Mouse (Mus musculus): ENCODE measurements around the gene 1700021F07Rik.

1700021F07Rik gene

DNA sequence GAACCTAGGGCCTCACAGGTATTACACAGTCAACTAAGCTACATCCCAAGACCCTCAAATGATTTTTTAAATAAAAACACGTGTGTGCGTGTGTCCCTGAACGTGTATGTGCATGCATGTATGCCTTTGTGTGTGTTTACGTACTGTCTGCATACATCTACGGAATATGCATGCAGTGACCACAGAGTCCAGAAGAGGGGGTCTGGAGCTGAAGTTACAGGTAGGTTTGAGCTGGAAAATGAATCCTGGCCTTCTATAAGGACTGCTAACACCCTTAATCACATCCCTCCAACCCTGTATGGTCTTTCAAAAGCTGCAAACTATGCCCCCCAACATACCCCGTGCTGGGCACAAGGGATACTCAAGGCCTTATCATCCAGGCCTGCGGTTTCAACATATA is 41.0 kb downstream of the 1700021F07Rik start:
- DNase-seq (ENCODE audit: low read depth, low spot score): no peak

GRCm38 (mm10) chr2:173564179-173564578 is 41.8 kb downstream of the 1700021F07Rik start:
- no peak for DNase-seq (ENCODE audit: low read depth, low spot score)

Measured in ES-CJ7 (cell line).